Mouse (Mus musculus): ENCODE data around the gene Unc5a.

- TF ChIP-seq TAL1 (IDR thresholded peaks at IDR 0.05; ENCODE audit: low read length) (no peak), GATA1 (IDR thresholded peaks at IDR 0.05; ENCODE audit: low read length) (no peak)
Observed at GRCm38 (mm10) chr13:55021194-55021779, 72.1 kb downstream of the Unc5a start, which contains the start of gene Hk3.

All from erythroblast, embryonic 14.5 days (primary cell).